Mouse (Mus musculus) heart, postnatal 0 days (tissue): Measurements from ENCODE around the gene Tet3.

Experiments used
- CTCF ChIP-seq: IDR thresholded peaks from 2 replicates; pipeline ENCODE4 v1.5.1; 2016; ENCODE audit warnings: antibody characterized with exemption, control low read depth, low read depth
- EP300 ChIP-seq: IDR thresholded peaks from 2 replicates; pipeline ENCODE4 v1.6.1; 2016; ENCODE audit warnings: antibody characterized with exemption, low read depth

DNA sequence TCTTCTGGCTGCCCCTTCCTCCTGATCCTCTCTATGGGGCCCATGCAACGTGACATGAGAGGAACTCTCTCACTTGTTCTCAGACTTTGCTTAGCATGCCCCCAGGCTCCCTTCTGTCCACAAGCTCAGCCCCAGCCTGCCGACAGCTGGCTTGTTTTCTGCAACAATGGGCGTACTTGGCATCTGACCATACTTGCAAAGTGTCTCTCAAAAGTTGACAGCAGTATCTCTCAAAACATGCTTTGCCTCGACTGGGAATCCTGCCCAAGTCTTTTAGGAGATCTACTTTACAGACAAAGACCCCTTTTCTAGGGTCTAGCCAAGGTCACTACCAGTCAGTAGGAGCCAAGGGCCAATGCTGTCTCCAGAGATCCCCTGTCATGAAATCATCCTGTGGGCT lies 27.0 kb upstream of the Tet3 start:
- no peak for TF ChIP-seq CTCF
- no peak for TF ChIP-seq EP300
